In the genomic region with DNA sequence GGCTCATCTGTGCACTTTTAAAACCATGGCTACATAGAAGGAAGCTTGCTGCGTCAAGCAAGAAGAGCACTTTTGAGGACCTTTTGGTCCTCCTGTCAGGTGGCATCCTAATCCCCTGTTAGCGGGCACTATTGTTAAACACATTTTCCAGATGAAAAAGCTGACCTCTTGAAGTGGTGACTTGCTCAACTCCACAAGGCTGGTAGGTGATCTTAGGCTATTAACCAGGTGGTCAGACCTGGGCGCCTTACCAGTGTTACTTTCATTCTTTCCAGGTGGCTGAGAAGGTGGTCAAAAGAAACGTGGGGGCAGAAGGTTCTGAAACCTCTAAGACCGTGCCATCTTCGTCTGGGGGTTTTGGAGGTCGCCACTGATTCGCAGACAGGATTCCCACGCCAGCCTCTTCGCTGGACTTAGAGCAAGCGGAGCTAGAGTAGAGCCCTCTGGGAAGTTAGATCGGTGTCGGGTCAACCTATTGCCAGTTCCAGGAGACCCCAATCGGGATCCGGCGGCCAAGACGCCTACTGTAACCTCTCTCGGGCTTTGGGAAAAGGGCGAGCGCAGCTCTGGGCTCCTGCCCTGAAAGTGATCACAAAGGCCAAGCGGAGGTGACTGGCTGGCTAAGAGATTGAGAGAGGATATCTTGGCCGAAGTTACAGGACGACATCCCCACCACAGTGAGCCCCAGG, we compare ENCODE assay signal across 8 mouse cellular contexts. TPM values are rescaled to one million over a fixed set of nuclear protein-coding genes. Genes with fewer than 3 reads are reported as not detected.
DNase-seq lines count a peak whose midpoint lies in the region; ATAC-seq and TF ChIP-seq lines count a peak whose summit lies in the region.

No protein-coding gene starts in this region.

- peak overlapping the region; percentile 94 for H3K27ac ChIP-seq in gastrocnemius, adult 2 months
- H3K27ac ChIP-seq in thymus, adult 2 months (ENCODE audit: control insufficient read depth, insufficient read depth, low read length): peak overlapping the region; percentile 21
- peak overlapping the region; percentile 53; the same call in 1 of the 2 replicates for H3K27ac ChIP-seq in liver, embryonic 11.5 days (ENCODE audit: low read depth, low read length)
- H3K27ac ChIP-seq in stomach, postnatal 0 days (replicated peaks): peak overlapping the region; percentile 96

- TF ChIP-seq POLR2A in thymus, adult 2 months (IDR thresholded peaks at IDR 0.05; ENCODE audit: control insufficient read depth, extremely low read depth, insufficient read depth, low read length, poor library complexity): no peak

- no peaks in the 10 kb centered on the region for H3K9me3 ChIP-seq in liver, embryonic 11.5 days (ENCODE audit: control insufficient read depth, low read length)
- no peaks in the 10 kb centered on the region for H3K9me3 ChIP-seq in stomach, postnatal 0 days (ENCODE audit: control insufficient read depth, low read length)

- TF ChIP-seq CTCF in gastrocnemius, adult 2 months (IDR thresholded peaks at IDR 0.05): no peak
- TF ChIP-seq CTCF in thymus, adult 2 months (IDR thresholded peaks at IDR 0.05; ENCODE audit: borderline replicate concordance, control insufficient read depth, extremely low read depth, insufficient read depth, low read length, poor library complexity): no peak
- TF ChIP-seq CTCF in stomach, postnatal 0 days (IDR thresholded peaks at IDR 0.05; ENCODE audit: low read depth): no peak

- intact Hi-C loops in gastrocnemius, adult 2 months (cut with DNase I): loop anchor here (2.0 kb wide), 1 partner anchor 37 kb away; a partner anchor contains a TSS

- WGBS in thymus, adult 2 months: 10% methylated on average over 23 of the region's 23 CpGs
- 7% methylated on average over 23 of the region's 23 CpGs for WGBS in liver, embryonic 11.5 days
- 4% methylated on average over 23 of the region's 23 CpGs for WGBS in stomach, postnatal 0 days

- no peak for TF ChIP-seq EP300 in stomach, postnatal 0 days (optimal IDR thresholded peaks at IDR 0.05)

- H3K4me2 ChIP-seq in liver, embryonic 11.5 days: peak overlapping the region; percentile 96
- H3K4me2 ChIP-seq in stomach, postnatal 0 days (replicated peaks; ENCODE audit: low read depth): peak overlapping the region; percentile 92

- peak overlapping the region; percentile 86 for H3K4me3 ChIP-seq in gastrocnemius, adult 2 months
- peak overlapping the region; percentile 61 for H3K4me3 ChIP-seq in thymus, adult 2 months (ENCODE audit: control insufficient read depth, insufficient read depth, low read length)
- H3K4me3 ChIP-seq in liver, embryonic 11.5 days (ENCODE audit: low read depth, low read length): peak overlapping the region; percentile 69
- H3K4me3 ChIP-seq in stomach, postnatal 0 days (ENCODE audit: low read depth, low read length): peak overlapping the region; percentile 71

- H3K27me3 ChIP-seq in thymus, adult 2 months (ENCODE audit: control insufficient read depth, insufficient read depth, low read length): no peaks in the 10 kb centered on the region
- H3K27me3 ChIP-seq in liver, embryonic 11.5 days (replicated peaks; ENCODE audit: control insufficient read depth, insufficient read depth, low read length): no peaks in the 10 kb centered on the region
- no peaks in the 10 kb centered on the region for H3K27me3 ChIP-seq in stomach, postnatal 0 days (ENCODE audit: control insufficient read depth, insufficient read depth, low read length)

- H3K4me1 ChIP-seq in thymus, adult 2 months (replicated peaks; ENCODE audit: control insufficient read depth, insufficient read depth, low read length): peaks cover 17% of the 10 kb centered on the region
- peaks cover 12% of the 10 kb centered on the region for H3K4me1 ChIP-seq in liver, embryonic 11.5 days (replicated peaks; ENCODE audit: control insufficient read depth, insufficient read depth, low read length)
- peaks cover 4% of the 10 kb centered on the region; the same call in 1 of the 2 replicates for H3K4me1 ChIP-seq in stomach, postnatal 0 days (replicated peaks; ENCODE audit: control insufficient read depth, insufficient read depth)

- ATAC-seq in liver, embryonic 11.5 days (replicated peaks; ENCODE audit: low FRiP score): no peak; the same call in 1 of the 2 replicates
- ATAC-seq in stomach, postnatal 0 days (ENCODE audit: low FRiP score, low TSS enrichment): no peak; the same call in 1 of the 2 replicates

- peak; percentile 53 for DNase-seq in gastrocnemius, adult 2 months
- DNase-seq in gastrocnemius, adult 18-20 months (ENCODE audit: low spot score): no peak
- no peak for DNase-seq in thymus, adult 2 months
- no peak for DNase-seq in thymus, postnatal 4 days
- DNase-seq in liver, embryonic 11.5 days (ENCODE audit: low spot score): no peak
- no peak for DNase-seq in stomach, postnatal 0 days (ENCODE audit: low spot score)
- DNase-seq in retina, embryonic 14.5 days (ENCODE audit: low spot score): no peak
- no peak for DNase-seq in adrenal gland, adult 8-10 months

- H3K36me3 ChIP-seq in thymus, adult 2 months (ENCODE audit: control insufficient read depth, insufficient read depth, low read length): no peaks in the 10 kb centered on the region; the same call in 1 of the 2 replicates
- peaks cover 4% of the 10 kb centered on the region; the same call in 1 of the 2 replicates for H3K36me3 ChIP-seq in liver, embryonic 11.5 days (ENCODE audit: control insufficient read depth, insufficient read depth, low read length)
- peaks cover 5% of the 10 kb centered on the region for H3K36me3 ChIP-seq in stomach, postnatal 0 days (ENCODE audit: control insufficient read depth, insufficient read depth, low read length)

- H3K9ac ChIP-seq in liver, embryonic 11.5 days (ENCODE audit: low read depth, low read length): peak overlapping the region; percentile 77
- peak overlapping the region; percentile 92 for H3K9ac ChIP-seq in stomach, postnatal 0 days (ENCODE audit: low read length)

RNA-seq across cellular contexts. Expression of a gene that starts 0.7 kb away (rescaled TPM):
- total RNA-seq in gastrocnemius, adult 2 months (2021): 1 to 10 TPM; 8.7 to 9.0 TPM
- 10 to 100 TPM in 1 of 2 experiments, 1 to 10 TPM in 1; 9.1 to 10.4 TPM for total RNA-seq in gastrocnemius, adult 18-20 months (2021)
- 13.0 and 15.9 TPM in 2 replicates for polyA plus RNA-seq in thymus, adult 2 months (2012; rRNA removed)
- polyA plus RNA-seq in liver, embryonic 11.5 days (2014; fragmentation: Nextera tagmentation; extraction: Ambion mirVana): 19.9 and 21.6 TPM in 2 replicates
- 108 and 117 TPM in 2 replicates for polyA plus RNA-seq in stomach, postnatal 0 days (2015; fragmentation: Nextera tagmentation; extraction: Ambion mirVana)
- total RNA-seq in adrenal gland, adult 8-10 months (2022): 100 to 1,000 TPM in 1 of 4 experiments, 10 to 100 TPM in 3; 53.5 to 107 (median 73.9) TPM

RNA-seq across cellular contexts. Expression of a gene that starts 19.0 kb away (rescaled TPM):
- 1 to 10 TPM; 4.8 to 7.2 TPM for total RNA-seq in gastrocnemius, adult 2 months (2021)
- 1 to 10 TPM; 5.3 to 6.9 TPM for total RNA-seq in gastrocnemius, adult 18-20 months (2021)
- 44.4 and 45.7 TPM in 2 replicates for polyA plus RNA-seq in thymus, adult 2 months (2012; rRNA removed)
- polyA plus RNA-seq in liver, embryonic 11.5 days (2014; fragmentation: Nextera tagmentation; extraction: Ambion mirVana): 4.3 and 5.4 TPM in 2 replicates
- 15.3 and 23.6 TPM in 2 replicates for polyA plus RNA-seq in stomach, postnatal 0 days (2015; fragmentation: Nextera tagmentation; extraction: Ambion mirVana)
- total RNA-seq in adrenal gland, adult 8-10 months (2022): 10 to 100 TPM; 35.2 to 56.5 (median 47.4) TPM

RNA-seq across cellular contexts. Expression of a gene that starts 35.6 kb away (rescaled TPM):
- 10 to 100 TPM; 13.0 to 14.4 TPM for total RNA-seq in gastrocnemius, adult 2 months (2021)
- total RNA-seq in gastrocnemius, adult 18-20 months (2021): 10 to 100 TPM; 11.6 to 12.9 TPM
- 89.7 and 96.4 TPM in 2 replicates for polyA plus RNA-seq in thymus, adult 2 months (2012; rRNA removed)
- 15.2 and 15.8 TPM in 2 replicates for polyA plus RNA-seq in liver, embryonic 11.5 days (2014; fragmentation: Nextera tagmentation; extraction: Ambion mirVana)
- 14.1 and 15.3 TPM in 2 replicates for polyA plus RNA-seq in stomach, postnatal 0 days (2015; fragmentation: Nextera tagmentation; extraction: Ambion mirVana)
- total RNA-seq in adrenal gland, adult 8-10 months (2022): 10 to 100 TPM; 53.2 to 70.1 (median 61.8) TPM

RNA-seq across cellular contexts. Expression of a gene that starts 37.9 kb away (rescaled TPM):
- total RNA-seq in gastrocnemius, adult 2 months (2021): 10 to 100 TPM; 11.9 to 12.8 TPM
- total RNA-seq in gastrocnemius, adult 18-20 months (2021): 10 to 100 TPM; 13.0 to 13.7 TPM
- polyA plus RNA-seq in thymus, adult 2 months (2012; rRNA removed): 36.8 and 42.2 TPM in 2 replicates
- polyA plus RNA-seq in liver, embryonic 11.5 days (2014; fragmentation: Nextera tagmentation; extraction: Ambion mirVana): 17.6 and 18.1 TPM in 2 replicates
- 20.8 and 21.6 TPM in 2 replicates for polyA plus RNA-seq in stomach, postnatal 0 days (2015; fragmentation: Nextera tagmentation; extraction: Ambion mirVana)
- total RNA-seq in adrenal gland, adult 8-10 months (2022): 10 to 100 TPM; 78.8 to 81.8 (median 80.4) TPM

RNA-seq across cellular contexts. Expression of a gene that starts 42.0 kb away (rescaled TPM):
- total RNA-seq in gastrocnemius, adult 2 months (2021): 1 to 10 TPM; 2.2 to 4.4 TPM
- 1 to 10 TPM; 4.0 to 4.5 TPM for total RNA-seq in gastrocnemius, adult 18-20 months (2021)
- 0.98 and 1.1 TPM in 2 replicates for polyA plus RNA-seq in thymus, adult 2 months (2012; rRNA removed)
- 9.3 and 10.5 TPM in 2 replicates for polyA plus RNA-seq in liver, embryonic 11.5 days (2014; fragmentation: Nextera tagmentation; extraction: Ambion mirVana)
- polyA plus RNA-seq in stomach, postnatal 0 days (2015; fragmentation: Nextera tagmentation; extraction: Ambion mirVana): 7.3 and 8.2 TPM in 2 replicates
- total RNA-seq in adrenal gland, adult 8-10 months (2022): 10 to 100 TPM in 3 of 4 experiments, 1 to 10 TPM in 1; 9.1 to 25.1 (median 19.8) TPM

Comparison
In these comparisons a context has a peak if more than half of its experiments do, and no peak if none do; other contexts are left out.
1. H3K27ac ChIP-seq: peak in every context shown above with its lines; median percentile 96 in stomach, postnatal 0 days; 94 in gastrocnemius, adult 2 months; 53 in liver, embryonic 11.5 days; 21 in thymus, adult 2 months.
2. RNA of a gene that starts 0.7 kb away (total RNA-seq): 53.5 to 107 TPM in adrenal gland, adult 8-10 months; 9.1 to 10.4 TPM in gastrocnemius, adult 18-20 months and 8.7 to 9.0 TPM in gastrocnemius, adult 2 months; every median in the first group is over 4 times any median in the second.
3. RNA of a gene that starts 19.0 kb away (total RNA-seq): 35.2 to 56.5 TPM in adrenal gland, adult 8-10 months; 4.8 to 7.2 TPM in gastrocnemius, adult 2 months and 5.3 to 6.9 TPM in gastrocnemius, adult 18-20 months; every median in the first group is over 4 times any median in the second.
4. Peak in every context shown above with its lines, with median percentiles within 50 percentile points of each other: H3K4me3 ChIP-seq.